Mouse (Mus musculus) frontal cortex, adult 2 months (tissue): ENCODE data around the gene Jagn1. TPM values are rescaled to one million over a fixed set of nuclear protein-coding genes. Genes with fewer than 3 reads are reported as not detected.

Experiments
- DNase-seq, 2 experiments: peaks; one replicate each; pipeline ENCODE4 v3.0.0; 2022; ENCODE audit warnings: low spot score in 1 of 2; ENCODE audit errors: extremely low spot score in 1 of 2
- polyA plus RNA-seq: library from polyadenylated mRNA; depleted of rRNA; stranded (reverse); fragments of >200 nt; gene quantifications from 2 replicates; pipeline ENCODE4 v1.2.3, GENCODE M21; 2012

The Jagn1 gene
- polyA plus RNA-seq, 1 experiment: 52.3 TPM

DNA sequence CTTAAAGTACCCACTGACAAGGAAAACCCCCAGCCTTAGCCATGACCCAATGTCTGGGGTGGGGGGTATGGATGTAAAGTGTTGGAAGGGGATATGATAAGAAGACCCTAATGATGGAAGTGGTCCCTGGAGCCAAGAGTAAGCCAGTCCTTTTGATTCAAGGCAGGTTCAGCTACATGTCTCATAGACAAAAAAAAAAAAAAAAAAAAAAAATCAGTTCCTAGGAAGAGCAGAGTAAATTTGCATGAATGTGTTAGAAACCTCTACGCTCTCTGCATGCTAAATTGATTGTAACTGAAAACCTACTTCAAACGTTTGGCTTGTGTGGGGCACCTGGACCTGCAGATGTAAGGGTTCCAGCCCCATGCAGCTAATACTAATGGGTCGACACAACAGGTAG is 10.6 kb upstream of the Jagn1 start:
- no peak for DNase-seq

DNA sequence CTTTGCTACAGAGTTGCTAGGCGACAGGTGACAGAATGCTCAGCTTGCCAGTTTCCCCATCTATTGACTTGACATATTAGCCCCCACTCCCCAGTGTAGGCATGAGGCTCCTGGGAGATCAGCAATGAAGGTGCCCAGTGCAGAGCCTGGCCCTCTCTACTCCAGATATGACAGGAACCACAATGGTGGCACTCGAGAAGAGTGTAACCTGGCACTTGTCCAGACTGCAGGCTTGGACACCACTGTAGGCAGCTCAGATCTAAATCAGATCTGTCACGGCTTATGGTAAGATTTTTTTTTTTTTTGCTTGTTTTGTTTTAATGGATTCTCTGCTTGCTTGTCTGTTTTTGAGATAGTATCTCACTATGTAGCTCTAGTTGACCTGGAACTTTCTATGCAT is 8.7 kb upstream of the Jagn1 start:
- no peak for DNase-seq

DNA sequence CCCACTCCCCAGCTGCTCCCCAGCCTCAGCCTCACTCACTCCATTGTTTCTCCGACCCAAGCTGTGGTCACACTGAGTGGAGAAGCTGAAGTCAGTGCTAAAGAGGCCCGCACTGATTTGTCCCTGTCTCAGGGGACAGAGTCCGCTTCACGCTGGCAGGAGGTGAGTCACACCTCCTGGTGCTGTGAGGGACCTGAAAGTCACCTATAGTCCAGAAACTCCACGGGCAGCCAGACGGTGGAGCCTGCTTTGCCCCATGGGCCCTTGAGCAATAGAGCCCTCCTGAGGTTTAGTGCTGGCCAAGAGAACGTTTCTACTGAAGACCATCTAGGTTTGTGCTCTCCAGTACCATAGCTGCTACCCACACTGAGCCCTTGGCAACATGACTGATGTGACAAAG is 7.7 kb upstream of the Jagn1 start:
- DNase-seq: no peak

DNA sequence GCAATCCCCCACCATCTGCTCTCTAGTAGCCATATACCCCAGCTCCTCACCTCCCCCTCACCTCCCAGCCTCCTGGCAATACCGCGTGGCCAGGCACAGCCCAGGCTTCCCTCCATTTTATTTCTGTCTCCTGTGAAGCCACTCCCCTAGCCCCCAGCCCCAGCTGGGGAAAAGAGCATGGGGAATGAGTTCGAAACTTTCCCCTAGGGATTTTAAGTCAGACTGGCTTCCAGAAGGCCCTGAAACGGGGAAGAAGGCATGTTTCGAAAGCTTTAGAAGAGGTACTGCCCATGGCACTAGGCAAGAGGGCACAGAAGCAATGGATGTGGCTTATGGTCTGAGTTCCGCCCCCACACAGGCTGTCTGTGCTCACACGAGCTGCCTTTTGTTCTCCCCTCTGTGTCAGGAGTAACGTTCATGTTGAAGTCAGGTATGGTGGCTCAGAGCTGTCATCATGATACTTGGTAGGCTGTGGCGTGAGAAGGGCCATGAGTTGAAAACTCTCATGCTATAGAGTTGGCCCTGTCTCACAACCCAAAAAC is 6.6 kb upstream of the Jagn1 start, which contains the start of gene Cidec:
TSS of gene Cidec (minus strand) at position 97 of the 542 bp plus-strand sequence.
- no peak for DNase-seq

DNA sequence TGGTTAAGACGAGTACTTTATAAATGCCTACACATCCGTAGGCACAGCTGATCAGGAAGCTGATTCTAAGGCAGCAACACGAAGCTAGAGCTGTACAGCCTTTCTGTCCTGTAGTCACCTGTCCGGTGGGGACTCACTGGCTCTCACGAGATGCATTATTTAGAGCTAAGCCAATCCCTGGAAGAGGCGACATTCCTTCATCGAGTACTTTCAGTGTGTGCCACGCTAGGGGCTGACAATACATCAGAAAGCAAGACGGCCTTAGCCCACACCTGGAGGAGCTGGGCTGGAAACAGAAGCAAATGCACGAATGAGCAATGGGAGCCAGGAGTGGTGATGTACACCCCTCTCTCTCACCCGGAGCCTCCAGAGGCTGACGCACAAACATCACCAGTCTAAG is 5.2 kb upstream of the Jagn1 start:
- no peak for DNase-seq

DNA sequence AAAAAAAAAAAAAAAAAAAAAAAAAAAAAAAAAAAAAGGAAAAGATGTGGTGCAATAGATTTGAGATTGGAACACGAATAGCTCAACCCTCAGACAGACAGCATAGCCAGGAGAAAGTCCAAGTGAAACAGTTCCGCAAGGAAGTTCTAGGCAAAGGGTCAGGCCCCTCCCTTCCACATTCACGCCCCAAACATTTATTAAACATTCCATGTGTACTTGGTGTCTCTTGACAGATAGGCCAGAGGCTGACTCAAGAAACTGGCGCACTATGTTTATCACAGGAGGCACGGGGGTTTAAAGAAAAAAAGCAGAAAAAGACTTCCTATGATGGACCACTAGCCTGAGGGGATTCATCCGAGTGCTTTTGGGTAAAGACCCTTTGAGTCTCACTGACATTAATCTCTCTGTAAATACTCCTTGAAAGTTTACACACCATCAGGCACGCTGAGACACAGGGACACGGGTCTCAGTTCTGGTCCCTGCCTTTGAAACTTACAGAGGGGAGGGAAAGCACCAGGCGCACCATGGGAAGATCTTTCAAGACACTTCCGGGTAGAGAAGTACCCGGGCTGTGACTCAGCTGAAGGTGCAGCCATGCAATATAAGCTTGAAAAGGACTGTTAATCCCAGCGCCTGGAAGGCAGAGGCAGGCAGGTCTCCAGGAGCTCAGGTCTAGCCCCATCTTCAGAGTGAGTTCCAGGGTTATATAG is 3.5 kb upstream of the Jagn1 start:
- no peak for DNase-seq

DNA sequence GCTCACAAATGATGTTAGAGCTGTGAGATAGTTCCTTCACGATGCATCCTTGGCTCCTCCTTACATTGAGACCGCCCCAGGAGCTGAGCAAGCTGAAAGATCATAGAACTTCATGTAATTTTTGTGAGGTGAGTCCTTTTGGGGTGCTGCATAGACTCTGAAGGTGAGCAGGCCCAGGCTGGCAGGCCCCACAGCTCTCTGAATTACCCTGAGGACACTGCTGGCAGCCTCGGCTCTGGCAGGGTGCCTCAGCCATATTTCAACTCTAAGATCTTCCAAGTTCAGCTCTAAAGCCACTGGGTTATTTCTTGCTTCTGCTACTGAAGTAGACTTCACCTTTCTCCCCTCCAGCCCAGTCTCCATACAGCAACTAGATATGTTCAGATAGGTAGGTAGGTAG is 1.7 kb upstream of the Jagn1 start:
- no peak for DNase-seq

DNA sequence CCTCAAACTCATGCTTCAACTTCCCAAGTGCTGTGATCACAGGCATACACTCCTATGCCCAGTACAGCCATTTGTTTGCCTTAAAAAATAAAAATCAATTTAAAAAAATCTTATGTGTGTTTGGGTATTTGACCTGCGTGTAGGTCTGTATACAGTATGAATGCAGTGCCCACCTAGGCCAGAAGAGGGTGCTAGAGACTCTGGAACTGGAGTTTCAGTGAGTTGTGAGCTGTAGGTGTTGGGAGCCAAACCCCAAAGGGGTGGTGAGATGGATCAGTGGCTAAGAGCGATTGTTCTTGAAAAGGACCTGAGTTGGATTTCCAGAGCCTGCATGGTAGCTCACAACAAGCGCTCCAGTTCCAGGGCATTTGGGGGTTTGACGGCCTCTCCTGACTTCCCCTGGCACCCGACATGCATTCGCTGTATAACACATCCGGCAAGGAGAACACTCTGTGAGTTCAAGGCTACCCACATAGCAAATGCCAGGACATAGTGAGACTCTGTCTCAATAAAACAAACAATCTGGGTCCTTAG is 1.2 kb upstream of the Jagn1 start:
- DNase-seq: peak in 1 of 2 experiments; percentile 84

DNA sequence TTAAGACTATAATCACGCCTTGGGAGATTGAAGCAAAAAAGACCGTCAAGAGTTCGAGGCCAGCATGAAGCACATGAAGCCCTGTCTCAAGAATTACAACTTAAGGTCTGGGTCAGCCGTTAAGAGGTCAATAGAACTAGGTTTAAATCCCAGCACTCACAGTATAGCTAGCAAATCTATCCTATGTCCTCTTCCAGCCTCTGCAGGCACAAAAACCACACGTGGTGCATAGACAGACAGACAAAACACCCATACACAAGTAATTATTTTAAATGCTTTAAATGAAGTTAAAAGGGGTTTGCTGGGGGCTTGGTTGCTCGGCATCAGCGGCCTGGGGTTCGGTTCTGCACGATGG is 305 bp upstream of the Jagn1 start:
- no peak for DNase-seq

DNA sequence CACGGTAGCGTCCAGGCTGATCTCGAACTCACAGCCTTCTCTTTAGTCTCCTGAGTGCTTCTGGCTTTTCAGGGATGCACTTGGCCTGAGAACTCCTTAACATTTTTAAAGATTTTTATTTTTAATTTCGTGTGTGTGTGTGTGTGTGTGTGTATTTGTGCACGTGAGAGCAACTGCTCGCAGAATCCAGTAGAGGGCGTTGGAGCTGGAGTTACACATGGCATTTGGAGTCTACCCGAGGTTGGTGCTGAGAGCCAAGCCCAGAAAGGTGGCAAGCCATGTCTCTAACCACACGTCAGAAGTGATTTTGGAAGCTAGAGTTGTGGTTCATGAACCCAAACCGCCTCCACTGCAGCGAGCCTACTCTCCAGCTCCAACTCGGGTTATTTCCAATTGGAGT is 722 bp downstream of the Jagn1 start:
- DNase-seq: peak in 1 of 2 experiments; percentile 6

DNA sequence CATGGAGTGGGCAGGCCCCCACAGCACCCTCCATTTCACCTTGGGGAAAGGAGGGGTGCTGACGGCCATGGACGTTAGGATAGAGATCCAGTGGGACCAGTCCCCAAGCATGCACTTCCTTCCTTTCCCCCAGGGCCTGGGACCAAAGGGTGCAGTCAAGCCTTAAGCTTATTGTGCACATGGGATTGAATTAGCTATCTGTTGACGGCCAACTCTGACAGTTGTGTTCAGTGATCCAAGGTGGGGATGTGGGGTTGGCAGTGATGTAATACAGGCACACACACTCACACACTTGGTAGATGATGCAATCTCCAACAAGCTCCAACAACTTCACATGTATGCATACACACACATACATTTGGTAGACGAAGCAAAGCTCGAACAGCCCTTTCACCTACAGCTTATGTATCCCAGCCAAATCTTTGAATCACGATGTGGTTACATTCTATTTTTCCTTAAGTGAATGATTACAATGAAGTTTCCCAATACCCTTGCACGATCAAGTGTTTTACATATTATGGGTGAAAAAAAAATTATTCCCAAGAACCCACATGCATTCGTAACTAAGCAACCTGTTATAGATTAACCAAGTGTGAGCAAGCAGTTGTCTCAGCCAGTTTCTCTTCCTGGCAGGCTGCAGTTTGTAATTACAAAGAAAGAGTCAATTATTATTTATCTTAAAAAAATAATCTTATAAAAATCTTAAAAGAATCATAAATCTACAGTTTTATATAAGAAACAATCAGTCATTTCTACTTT is 2.0 kb downstream of the Jagn1 start:
- DNase-seq: no peak

DNA sequence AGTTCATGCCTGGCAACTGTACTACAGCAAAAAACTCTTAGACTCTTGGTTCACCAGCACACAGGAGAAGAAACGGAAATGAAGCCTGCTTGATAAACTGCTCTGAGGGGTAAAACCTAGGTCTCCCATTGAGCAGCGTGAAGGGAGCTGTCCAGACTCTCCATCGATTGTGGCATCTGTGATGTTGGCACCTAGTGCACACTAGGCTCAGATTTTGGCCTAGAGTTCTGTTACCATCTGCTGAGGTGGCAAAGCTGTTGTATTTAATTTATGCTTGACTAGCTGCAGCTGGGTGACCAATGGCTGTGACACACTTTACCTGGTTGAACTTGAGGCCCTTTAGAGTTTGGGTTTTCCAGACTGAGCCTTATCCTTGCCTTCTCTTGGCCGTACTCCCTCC is 5.3 kb downstream of the Jagn1 start:
- DNase-seq: no peak

DNA sequence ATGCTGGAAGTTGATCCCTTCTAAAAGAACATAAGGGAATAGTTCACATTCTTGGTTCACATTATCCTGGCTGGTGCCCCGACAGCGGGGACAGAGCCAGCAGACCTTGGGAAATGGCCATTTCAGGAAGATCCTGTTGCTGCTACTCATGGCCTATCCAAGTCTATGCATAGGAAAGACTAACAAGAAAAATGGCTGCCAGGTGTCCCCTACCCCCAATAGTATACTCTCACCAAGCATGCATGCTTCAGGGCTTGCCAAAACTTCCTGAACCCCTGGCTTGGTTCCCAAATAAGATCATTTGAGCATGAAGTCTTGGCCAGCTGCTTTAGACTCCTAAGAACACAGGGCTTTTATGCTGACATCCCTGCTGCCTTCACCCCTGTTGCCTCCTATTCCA is 9.5 kb downstream of the Jagn1 start:
- no peak for DNase-seq

DNA sequence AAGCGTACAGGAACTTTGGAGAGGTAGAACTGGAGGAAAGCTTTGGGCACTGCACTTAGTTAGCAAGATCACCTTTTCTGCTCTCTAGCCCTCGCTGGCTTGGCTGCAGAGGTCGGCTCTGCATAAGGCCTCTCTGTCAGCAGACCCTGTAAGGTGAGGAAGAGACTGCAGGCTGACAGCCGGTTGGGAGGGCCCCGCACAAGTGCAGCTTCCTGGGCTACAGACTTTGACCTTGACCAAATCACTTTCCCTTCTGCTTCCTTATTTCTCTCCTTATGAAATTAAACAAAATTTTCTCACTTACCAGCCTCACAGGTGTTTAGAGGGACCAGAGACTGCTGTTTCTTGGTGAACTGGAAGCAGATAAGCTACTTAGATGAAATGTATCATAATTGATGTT is 12.6 kb downstream of the Jagn1 start:
- DNase-seq: no peak

DNA sequence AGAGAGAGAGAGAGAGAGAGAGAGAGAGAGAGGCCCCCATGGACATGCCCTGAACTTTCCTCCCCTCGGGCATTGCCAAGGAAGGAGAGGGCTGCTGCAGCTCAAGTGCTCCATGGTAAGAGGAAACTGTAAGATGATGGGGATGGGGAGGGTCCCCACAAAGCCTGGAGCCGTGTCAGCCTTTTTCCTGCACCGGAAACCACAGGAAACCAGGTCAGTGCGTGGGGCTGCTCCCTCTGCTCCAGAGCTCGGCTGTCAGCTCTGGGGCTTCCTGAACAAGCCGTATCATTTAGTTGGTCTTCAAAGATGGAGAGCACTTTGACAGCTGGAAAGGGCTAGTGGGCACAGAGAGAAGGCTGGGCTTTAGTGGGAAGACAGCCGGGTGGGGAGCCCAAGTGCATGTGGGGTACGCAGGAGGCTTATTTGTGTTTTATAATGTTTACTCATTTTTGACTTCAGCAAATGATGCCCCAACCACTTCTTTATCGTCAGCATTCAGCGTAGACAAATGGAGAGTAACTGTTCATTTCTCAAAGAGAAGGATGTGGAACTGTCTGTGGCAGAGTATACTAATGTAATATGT is 15.7 kb downstream of the Jagn1 start, which contains the start of gene Il17re:
TSS of gene Il17re (plus strand) at position 533 of the 583 bp plus-strand sequence.
- DNase-seq: no peak

DNA sequence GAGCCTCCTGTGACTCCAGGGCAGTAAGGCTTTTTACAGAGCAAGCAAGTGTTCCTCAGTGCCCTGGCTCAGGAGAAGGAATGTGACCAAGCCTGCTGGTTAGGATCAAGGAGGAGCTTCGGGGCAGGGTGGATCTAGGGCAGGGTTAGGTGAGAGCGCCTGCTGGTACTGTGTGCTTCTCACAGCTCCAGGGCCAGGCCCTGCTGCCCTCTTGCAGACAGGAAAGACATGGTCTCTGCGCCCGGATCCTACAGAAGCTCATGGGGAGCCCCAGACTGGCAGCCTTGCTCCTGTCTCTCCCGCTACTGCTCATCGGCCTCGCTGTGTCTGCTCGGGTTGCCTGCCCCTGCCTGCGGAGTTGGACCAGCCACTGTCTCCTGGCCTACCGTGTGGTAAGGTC is 16.3 kb downstream of the Jagn1 start:
- DNase-seq: no peak

DNA sequence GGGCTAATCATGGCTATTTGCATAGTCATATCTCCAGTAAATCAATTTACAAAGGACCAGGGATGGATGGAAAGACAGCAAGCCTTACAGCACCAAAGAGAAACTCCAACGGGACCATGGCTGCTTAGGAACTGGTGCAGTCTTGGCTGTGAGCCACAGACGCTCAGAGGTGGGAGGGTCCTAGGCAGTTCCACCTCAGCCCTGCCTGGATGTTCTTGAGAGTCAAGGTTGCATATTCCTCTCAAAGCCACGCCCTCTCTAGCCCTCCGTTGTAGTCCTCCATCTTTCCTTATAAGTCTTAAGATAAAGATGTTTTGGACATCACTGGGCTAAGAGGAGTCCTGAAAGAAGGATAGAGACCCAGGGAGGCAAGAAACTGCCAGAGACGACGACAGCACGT is 21.7 kb downstream of the Jagn1 start:
- DNase-seq: no peak

DNA sequence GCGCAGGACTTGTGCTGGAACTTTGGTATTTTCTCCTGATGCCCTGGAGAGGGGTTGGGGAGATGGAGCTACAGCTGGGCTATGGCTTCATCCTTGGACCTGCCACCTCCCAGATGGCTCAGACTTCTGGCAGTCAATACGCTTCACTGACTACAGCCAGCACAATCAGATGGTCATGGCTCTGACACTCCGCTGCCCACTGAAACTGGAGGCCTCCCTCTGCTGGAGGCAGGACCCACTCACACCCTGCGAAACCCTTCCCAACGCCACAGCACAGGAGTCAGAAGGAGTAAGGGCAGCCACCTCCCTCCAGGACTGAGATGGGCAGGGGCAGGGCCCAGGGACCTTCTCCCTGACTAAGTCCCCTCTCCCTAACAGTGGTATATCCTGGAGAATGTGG is 23.2 kb downstream of the Jagn1 start:
- no peak for DNase-seq

DNA sequence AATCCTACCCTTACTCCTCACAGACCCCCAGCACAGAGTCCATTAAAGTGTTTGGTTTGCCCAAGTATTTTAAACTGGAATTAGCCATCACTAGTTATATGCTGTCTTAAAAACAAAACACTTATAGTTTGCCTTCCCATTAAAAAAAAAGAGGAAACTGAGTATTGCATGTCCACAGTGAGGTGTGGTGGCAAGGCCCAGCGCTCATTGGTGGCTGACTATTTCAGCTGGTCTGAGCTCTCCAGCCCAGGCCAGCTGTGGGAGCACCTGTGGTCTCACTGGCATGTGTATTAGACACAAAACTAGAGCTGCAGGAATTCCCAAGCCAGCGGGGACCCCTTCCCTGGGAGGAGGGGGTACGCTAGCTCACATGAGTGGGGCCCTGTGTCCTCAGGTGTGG is 26.1 kb downstream of the Jagn1 start:
- no peak for DNase-seq

DNA sequence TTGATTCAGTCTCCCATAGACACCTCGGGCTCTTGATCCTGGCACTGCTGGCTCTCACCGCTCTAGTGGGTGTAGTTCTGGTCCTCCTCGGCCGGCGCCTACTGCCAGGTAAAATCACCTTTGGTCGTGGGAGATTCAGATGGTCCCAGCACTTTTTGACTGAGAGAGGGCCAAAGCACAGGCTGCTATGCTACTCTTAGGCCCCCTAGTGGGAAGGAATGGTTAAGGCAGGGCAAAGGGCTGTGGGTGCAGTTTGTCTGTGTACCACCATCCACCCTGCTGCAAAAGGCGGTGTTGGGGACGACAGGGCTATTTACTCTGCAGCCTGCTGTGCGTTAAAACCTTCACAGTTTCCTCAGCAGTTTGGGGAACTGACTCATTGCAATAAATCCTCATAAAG is 26.7 kb downstream of the Jagn1 start:
- peak in 1 of 2 experiments; percentile 78 for DNase-seq

DNA sequence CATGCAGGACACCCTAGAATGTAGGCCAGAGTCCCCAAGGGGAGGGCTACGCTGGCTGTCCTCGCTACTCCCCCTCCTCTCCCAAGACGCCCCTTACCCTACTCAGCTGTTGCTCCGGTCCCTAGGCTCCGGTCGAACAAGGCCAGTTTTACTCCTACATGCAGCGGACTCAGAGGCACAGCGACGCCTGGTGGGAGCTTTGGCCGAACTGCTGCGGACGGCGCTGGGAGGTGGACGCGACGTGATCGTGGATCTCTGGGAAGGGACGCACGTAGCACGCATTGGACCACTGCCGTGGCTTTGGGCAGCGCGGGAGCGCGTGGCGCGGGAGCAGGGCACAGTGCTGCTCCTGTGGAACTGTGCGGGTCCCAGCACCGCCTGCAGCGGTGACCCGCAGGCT is 27.1 kb downstream of the Jagn1 start:
- DNase-seq: peak in 1 of 2 experiments; percentile 73
